Mouse (Mus musculus) gastrocnemius, postnatal 10 days (tissue): ENCODE data around the gene Dkk3. TPM values are rescaled to one million over a fixed set of nuclear protein-coding genes. Genes with fewer than 3 reads are reported as not detected.

ENCODE experiments used
- total RNA-seq, 2 experiments: library from RNA; stranded (reverse); gene quantifications; 2 replicates each; pipeline ENCODE4 v1.2.3; 2021

The Dkk3 gene
- total RNA-seq, 2 experiments from 2014 or later, result 10.9 to 13.7 TPM

Other genes with a start within 250 kb of the Dkk3 start
- 100 to 1,000 TPM; 141 to 151 TPM for gene Usp47, start 135.6 kb downstream of the Dkk3 start, total RNA-seq
- 10 to 100 TPM; 41.4 to 50.9 TPM for gene Mical2, start 66.8 kb upstream of the Dkk3 start, total RNA-seq